Mouse (Mus musculus) B cell, adult 2 months (primary cell): ENCODE measurements around the gene Mras.

Experiments
- DNase-seq, 2 experiments: peaks; one replicate each; pipeline ENCODE4 v3.0.0; 2022

Gene Mras

DNA sequence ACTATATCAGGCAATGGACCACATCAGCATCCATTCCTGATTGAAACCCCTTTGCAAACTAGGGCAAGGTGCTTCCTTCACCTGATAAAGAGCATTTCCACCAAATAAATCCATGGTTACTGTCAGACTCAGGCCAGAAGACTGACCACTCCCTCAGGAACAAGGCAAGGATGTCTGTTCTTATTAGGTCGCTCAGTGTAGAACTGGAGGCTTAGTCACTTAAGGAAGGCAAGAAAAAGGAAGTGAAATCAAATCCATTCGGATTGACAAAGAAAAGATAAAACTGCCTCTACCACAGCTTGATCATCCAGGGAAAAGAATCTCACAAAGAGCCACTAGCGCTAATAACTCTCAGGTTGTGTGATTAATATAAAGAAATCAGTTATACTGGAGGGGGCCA lies 27.9 kb downstream of the Mras start:
- DNase-seq, result no peak

- DNase-seq, result no peak
Observed at GRCm38 (mm10) chr9:99401288-99401974, 35.8 kb downstream of the Mras start.

DNA sequence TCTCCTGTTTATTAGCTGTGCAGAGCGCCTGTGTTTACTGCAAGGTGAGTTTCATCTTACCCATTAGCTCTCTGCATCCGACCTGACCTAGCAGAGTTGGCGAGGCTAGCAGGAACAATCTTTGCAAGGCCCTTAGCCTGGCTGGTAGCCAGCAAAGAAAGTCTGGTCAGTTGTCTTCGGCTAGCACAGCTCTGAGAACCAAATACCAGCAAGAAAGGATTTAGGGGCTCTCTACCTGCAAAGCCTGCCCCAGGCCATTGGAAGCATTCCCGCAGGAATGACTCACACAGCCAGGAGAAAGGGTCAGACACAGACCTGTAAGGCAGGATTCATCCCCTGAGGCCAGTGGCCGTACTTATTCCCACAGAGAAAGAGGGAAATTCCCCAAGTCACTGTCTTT lies 36.4 kb downstream of the Mras start:
- no peak for DNase-seq

GRCm38 (mm10) chr9:99397056-99397815 lies 39.9 kb downstream of the Mras start:
- DNase-seq, result no peak

DNA sequence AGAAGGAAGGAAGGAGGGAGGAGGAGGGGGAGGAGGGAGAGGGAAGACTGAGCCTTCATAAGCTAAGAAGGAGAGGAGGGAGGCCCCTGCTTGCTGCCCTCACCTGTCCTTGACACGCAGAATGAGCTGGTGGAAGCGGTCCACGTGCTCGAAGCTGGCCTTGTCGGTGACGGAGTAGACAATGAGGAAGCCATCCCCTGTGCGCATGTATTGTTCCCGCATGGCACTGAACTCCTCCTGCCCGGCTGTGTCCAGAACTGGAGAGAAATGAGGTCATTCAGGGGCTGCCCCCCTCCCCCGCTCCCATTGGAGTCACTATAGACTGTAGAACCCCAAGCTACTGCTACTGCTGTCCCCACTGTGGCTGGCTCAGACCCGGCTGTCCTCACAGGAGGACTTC lies 42.8 kb downstream of the Mras start:
- DNase-seq, result no peak

GRCm38 (mm10) chr9:99393146-99393545 lies 44.0 kb downstream of the Mras start:
- DNase-seq, result no peak

GRCm38 (mm10) chr9:99391557-99391956 lies 45.6 kb downstream of the Mras start:
- DNase-seq, result no peak

- no peak for DNase-seq
Observed at GRCm38 (mm10) chr9:99390716-99391115, 46.5 kb downstream of the Mras start.

DNA sequence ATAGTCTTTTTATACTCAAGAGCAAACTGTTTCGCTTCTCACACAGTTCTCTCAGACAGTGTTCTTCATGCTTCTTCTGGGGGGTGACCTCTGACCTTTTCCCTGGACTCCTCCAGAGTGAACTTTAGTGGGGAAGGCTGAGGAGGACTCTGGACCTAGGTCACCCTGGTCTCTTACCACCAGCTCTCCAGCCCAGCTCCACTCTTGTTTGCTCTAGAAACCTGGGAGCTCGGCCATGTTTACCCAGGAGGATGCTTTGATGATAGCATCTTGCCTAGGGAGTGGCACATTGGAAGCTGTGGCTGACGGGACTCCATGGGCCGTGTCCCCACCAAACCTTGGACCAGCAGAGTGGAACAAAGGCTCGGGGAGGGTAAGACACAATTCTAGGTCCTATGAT lies 47.0 kb downstream of the Mras start:
- DNase-seq, result no peak

DNA sequence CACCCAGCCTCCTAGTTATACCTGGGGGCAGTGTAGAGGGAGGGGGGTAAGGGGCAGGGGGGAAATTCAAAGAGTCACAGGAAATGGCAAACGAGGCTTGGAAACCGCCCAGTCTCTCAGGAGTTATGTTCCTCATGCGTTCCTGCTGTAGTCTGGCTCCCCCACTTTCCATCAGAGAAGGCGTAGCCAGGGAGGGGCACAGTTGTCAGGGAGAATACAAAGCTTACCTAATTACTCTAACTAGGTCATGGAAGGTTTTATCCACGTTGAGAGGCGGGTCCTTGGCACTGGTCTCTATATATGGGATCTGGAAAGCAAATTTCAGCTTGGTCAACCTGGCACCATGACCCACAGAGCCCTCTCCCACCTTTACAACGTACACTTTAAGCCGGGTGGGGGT lies 47.7 kb downstream of the Mras start:
- no peak for DNase-seq

DNA sequence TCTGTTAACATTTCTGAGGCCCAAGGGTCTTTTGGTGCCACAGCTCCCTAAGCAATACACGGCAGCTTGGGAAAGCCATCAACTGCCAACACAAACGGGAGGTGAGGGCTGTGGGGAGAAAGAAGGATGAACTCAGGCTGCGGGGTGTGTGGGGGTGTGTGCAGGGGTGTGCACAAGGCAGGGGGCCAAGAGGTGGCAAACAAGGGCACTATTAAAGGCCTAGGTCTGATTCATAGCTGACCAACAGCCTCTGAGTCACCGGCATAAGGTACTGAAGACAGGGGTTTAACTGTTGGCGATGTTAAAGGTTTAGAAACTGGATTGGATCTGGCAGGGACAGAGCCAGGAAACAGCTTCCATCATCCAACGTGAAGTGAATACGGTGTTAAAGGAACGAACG lies 48.3 kb downstream of the Mras start:
- no peak for DNase-seq

DNA sequence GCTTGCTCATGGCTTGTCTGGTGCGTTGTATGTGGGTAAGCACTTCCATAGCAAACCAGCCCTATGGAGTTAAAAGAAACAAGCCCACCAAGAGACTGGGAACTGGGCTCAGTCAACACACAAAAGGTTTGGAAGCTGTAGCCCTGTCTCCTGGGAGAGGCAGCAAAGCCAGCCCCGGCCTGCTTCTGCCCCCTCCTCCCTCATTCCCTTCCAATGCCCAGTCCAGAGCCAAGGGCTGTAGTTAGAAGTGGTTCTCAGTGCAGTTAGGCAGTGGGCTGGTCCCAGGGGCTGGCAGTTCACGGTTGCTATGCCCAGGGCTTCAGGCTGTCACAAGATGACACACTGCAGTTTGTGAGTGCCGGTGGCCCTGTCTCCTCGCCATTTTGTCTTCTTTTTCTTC lies 49.1 kb downstream of the Mras start:
- DNase-seq, result no peak

DNA sequence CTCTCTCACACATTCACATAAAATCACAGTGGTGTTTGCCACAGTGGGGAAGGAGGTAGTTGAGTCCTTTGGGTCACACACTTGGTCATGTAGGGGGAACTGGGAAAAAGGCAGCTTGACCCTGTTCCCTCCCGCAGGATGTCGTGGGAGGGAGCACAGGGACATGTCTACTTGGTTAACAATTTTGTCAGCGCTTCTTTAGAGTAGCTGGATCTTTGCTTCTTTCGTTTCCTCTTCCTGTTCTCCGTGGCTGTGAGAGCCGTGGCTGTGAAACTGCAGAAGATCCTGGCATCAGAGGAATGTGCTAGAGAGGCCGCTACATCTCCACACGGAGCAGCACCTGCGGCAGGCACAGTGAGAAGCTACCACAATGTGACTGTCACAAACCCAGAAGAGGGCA lies 54.6 kb downstream of the Mras start:
- DNase-seq, result no peak

DNA sequence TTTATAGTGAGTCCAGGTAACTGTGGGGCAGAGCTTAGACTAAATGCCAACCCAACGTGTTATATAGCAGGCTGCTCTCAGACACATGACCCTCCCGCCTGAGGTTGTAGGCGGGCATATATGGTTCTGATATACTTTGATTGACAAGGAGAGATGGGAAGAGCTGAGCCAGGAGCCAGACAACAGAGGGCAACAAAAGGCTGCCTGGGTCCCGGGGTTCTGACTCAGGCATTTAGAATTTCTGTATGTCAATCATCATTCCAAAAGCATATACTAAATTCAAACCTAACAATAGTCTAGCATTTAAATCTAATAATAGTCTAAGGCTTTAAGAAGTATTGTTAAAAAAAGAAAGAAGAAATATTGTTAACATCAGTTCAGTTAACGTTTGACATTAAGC lies 58.0 kb downstream of the Mras start:
- no peak for DNase-seq

- DNase-seq, result peak; percentile 59 to 62
Observed at GRCm38 (mm10) chr9:99376591-99377418, 60.4 kb downstream of the Mras start.

GRCm38 (mm10) chr9:99368431-99368830 lies 68.8 kb downstream of the Mras start:
- DNase-seq, result no peak

DNA sequence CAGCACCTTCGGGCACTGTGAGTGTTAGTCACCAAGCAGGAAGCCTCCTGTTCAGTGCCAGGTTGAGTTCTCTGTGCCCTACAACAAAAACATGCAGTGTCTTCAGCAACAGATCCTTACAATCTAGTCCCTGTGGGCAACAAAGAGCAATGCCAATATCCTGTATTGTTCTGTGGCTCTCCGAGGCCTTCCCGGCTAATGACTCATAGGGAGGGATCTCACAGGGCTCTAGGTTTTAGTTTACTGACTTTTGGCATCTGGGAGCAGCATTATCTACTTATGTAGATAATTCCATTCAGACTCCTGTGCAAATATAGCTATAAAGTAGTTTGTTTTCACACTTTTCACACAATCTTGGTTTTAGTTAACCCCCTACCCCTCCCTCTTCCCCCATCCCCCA lies 71.3 kb downstream of the Mras start:
- DNase-seq, result no peak

DNA sequence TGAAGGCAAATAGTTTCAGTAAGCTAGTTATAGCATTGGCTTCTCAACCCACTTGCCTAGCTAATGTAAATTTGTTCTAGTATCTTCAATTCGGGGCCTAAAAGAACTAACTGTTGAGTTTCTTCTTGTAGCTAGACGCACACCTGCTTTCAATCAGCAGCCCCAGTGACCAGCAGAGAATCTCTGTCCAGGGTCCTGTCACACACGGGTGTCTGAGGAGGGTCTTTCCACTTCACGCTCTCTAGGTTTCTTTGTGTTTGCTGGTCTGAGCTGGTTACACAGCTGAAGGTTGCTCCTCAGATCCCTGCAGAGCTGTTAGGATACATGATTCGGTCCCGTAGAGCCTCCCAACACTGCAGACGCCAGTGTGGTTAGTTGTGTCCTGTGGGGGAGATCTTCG lies 74.1 kb downstream of the Mras start:
- no peak for DNase-seq

- no peak for DNase-seq
Observed at GRCm38 (mm10) chr9:99361946-99362345, 75.2 kb downstream of the Mras start.

GRCm38 (mm10) chr9:99359012-99359411 lies 78.2 kb downstream of the Mras start:
- DNase-seq, result no peak

DNA sequence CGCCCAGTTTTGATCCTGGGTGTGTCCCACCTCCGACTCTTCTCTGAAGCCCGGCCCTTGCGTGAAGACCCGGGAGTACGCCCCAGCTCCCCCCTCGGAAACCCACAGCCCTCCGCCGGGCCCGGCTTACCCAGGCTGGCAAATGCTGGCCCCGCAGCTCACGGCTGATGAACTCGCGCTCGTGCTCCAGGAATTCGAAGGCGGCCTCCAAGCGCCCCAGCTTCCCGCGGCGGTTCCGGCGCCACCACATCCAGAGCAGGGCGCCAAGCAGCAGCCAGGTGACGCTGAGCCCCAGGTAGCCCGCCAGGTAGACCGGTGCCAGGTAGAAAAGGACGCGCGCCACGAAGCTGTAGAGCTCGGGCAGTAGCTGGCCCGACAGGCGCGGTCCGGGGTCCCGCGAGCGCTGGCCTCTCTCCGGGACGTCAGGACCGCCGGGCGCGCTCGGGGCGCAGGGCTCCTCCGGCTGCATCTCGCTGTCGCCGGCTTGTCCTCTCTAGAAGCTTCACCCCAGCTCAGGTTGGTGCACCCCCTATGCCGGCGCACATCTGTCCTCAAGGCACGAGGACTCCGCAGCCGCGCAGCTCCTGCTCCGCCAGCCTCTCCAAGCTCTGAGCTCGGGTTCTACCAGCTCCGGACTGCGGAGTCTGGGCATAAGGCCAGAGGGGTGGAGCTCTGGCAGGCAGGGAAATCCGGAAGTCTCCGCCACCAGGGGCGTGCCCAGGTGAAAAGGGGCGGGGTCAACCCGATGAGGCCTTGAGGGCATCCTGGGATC lies 79.1 kb downstream of the Mras start, which contains the start of gene Esyt3:
TSS of gene Esyt3 (minus strand) at position 637 of the 772 bp plus-strand sequence.
- no peak for DNase-seq

DNA sequence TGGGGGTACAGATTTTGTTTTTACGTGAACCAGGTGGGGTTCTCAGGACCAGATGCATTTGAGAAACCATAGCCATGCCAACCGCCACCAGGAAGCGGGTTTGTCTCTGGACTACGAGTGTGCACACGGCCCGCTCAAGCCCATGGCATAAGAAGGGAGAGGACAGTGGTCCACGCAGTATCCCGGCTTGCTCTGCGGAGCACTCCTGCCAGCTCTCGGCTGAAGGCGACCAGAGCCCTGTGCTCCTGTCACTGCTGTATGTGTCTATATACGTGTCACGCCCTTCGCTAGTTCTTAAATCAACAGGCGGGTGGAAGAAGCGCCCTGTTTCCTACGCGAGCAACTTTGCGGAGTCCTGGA lies 79.6 kb downstream of the Mras start:
- no peak for DNase-seq

DNA sequence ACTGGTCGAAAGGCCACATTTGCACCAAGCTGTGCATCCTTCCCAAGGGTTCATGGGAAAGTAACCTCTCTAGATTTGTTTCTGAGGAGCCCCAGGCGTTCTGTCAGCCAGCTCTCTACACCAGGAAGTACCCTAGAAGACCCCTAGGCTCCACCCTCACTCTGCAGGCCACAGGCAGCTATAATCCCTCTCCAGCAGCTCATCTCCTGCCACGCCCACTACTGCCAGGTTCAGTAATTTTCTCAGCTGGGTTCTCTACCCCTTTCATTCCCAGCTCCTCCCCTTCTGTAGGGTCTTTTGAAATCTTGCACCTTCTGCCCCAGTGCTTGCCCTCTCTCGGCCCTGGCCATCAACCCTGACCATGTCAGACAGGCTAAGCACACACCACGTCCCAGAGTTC lies 81.2 kb downstream of the Mras start:
- DNase-seq, result no peak
